Mouse (Mus musculus) cerebellum, adult 2 months (tissue): Measurements from ENCODE around the gene Fn3krp.

Experiments
- CTCF ChIP-seq: fragments of 200-500 bp; IDR thresholded peaks from 2 replicates; pipeline ENCODE4 v1.5.1; 2011; ENCODE audit warnings: low read depth, mild to moderate bottlenecking, control low read depth, low read length, moderate library complexity, borderline replicate concordance; ENCODE audit not compliant: insufficient read depth
- POLR2A ChIP-seq: fragments of 200-500 bp; IDR thresholded peaks from 2 replicates; pipeline ENCODE4 v1.6.1; 2011; ENCODE audit warnings: low read length, control low read depth, borderline replicate concordance; ENCODE audit not compliant: insufficient read depth

DNA sequence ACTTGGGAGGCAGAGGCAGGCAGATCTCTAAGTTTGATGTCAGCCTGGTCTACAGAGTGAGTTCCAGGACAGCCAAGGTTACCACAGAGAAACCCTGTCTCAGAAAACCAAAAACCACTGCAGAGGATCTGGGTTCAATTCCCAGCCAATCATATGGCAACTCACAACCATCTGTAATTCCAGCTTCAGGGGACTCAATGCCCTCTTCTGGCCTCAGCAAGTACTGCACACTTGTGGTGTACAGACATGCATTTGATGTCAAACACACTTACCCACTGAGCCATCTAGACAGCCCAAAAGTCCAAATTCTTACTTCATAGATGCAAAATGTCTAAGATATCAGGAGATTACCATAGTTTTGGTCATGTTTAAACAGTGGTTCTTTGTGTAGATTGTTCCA is 42.6 kb upstream of the Fn3krp start:
- no peak for TF ChIP-seq CTCF
- TF ChIP-seq POLR2A: no peak
